Mouse (Mus musculus): ENCODE results near the gene Tmem136.
"Not testable (repeated sequence)": the region's sequence is repeated elsewhere in the genome, so short reads cannot be mapped to it uniquely, and the experiment has no call there.

- TF ChIP-seq POLR2A (IDR thresholded peaks at IDR 0.05; ENCODE audit: extremely low read depth, insufficient read depth, low read length); CTCF (IDR thresholded peaks at IDR 0.05; ENCODE audit: low read depth, low read length): not testable (repeated sequence)
Measured at GRCm38 (mm10) chr9:43121948-43122347, 5.6 kb upstream of the Tmem136 start.

Data from liver, adult 2 months (tissue).